Mouse (Mus musculus) limb, embryonic 14.5 days (tissue): ENCODE data around the gene Ccdc152. TPM values are rescaled to one million over a fixed set of nuclear protein-coding genes. Genes with fewer than 3 reads are reported as not detected.

Source experiments
- ATAC-seq: fragments of 200-750 bp; cut with Nextera tagmentation; 2 replicates; pipeline ENCODE4 v1.8.0; 2017; ENCODE audit warnings: low read depth, moderate number of reproducible peaks, moderate TSS enrichment; ENCODE audit not compliant: low FRiP score
- DNase-seq: peaks from one replicate; pipeline ENCODE4 v3.0.0-alpha.2; 2015; ENCODE audit warnings: low spot score
- H3K27ac ChIP-seq: fragments of 300-500 bp; sonication (generic); replicated peaks from 2 replicates; pipeline ENCODE4 v1.5.1; 2014; ENCODE audit warnings: low read depth, mild to moderate bottlenecking, low read length, moderate library complexity, mixed read lengths
- H3K27me3 ChIP-seq: fragments of 300-500 bp; sonication (generic); 2 replicates; pipeline ENCODE4 v1.6.1; 2014; ENCODE audit warnings: low read length, mixed read lengths; ENCODE audit not compliant: control insufficient read depth, insufficient read depth
- H3K36me3 ChIP-seq: fragments of 300-500 bp; sonication (generic); 2 replicates; pipeline ENCODE4 v1.6.1; 2014; ENCODE audit warnings: mild to moderate bottlenecking, low read length, moderate library complexity, mixed read lengths; ENCODE audit not compliant: control insufficient read depth, insufficient read depth
- H3K4me1 ChIP-seq: fragments of 300-500 bp; sonication (generic); 2 replicates; pipeline ENCODE4 v1.6.1; 2014; ENCODE audit warnings: antibody characterized with exemption, low read length, mixed read lengths; ENCODE audit not compliant: control insufficient read depth, insufficient read depth
- H3K4me2 ChIP-seq: fragments of 300-500 bp; sonication (generic); replicated peaks from 2 replicates; pipeline ENCODE4 v1.6.1; 2014; ENCODE audit warnings: low read depth, mild to moderate bottlenecking, low read length, moderate library complexity; ENCODE audit not compliant: severe bottlenecking
- H3K4me3 ChIP-seq: fragments of 300-500 bp; sonication (generic); replicated peaks from 2 replicates; pipeline ENCODE4 v1.5.1; 2014; ENCODE audit warnings: low read length
- H3K9ac ChIP-seq: fragments of 300-500 bp; sonication (generic); 2 replicates; pipeline ENCODE4 v1.6.1; 2014; ENCODE audit warnings: mild to moderate bottlenecking, low read depth, low read length, moderate library complexity; ENCODE audit not compliant: severe bottlenecking
- H3K9me3 ChIP-seq: fragments of 300-500 bp; sonication (generic); 2 replicates; pipeline ENCODE4 v1.6.1; 2016; ENCODE audit warnings: low read length; ENCODE audit not compliant: control insufficient read depth
- POLR2A ChIP-seq: fragments of 200-500 bp; IDR thresholded peaks from 2 replicates; pipeline ENCODE4 v1.8.0; 2012; ENCODE audit warnings: inconsistent platforms, mild to moderate bottlenecking, moderate library complexity, borderline replicate concordance; ENCODE audit not compliant: insufficient read depth, insufficient read length; ENCODE audit errors: extremely low read depth
- WGBS: fragments of 180-500 bp; shearing (Covaris S2); extraction: QIAGEN DNeasy Blood & Tissue Kit; methylation state at CpG from one replicate; pipeline ENCODE4 v1.1.7; 2014; 5-methylcytosine and 5-hydroxymethylcytosine counted together
- polyA plus RNA-seq, 2 experiments: library from polyadenylated mRNA; depleted of rRNA in 1 of 2; stranded (reverse) in 1 of 2; unstranded in 1 of 2; fragments of >200 nt; fragmentation: Nextera tagmentation in 1 of 2; extraction: Ambion mirVana in 1 of 2; gene quantifications; 2 replicates each; pipeline versions ENCODE4 v1.2.1 to v1.2.3; 2012 to 2014

Ccdc152 gene
- polyA plus RNA-seq, 2 experiments, result 0.77 TPM; not detected in 1

DNA sequence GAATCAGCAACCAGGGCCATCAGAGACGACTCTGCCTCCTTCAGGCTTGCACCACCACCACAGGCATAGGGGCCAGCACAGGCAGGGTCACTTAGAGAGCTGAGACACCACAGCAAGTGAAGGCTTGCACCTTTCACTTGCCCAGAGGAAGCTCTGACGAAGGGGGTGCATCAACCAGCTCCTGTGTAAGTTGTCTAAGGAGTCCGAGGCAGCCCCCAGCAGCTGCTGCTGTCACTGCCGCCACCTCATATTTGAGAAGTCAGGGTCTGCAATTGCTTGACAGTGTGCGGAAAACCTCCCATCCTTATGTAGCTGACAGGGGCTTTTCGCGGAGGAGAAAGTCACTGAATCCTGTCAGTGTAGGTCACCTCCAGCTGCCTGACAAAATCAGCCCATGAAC is 24.1 kb downstream of the Ccdc152 start:
- no peak overlapping the region for H3K4me3 ChIP-seq
- TF ChIP-seq POLR2A, result no peak
- DNase-seq, result no peak
- H3K9ac ChIP-seq, result no peak overlapping the region
- 72% methylated on average over 7 of the region's 7 CpGs for WGBS
- no peak for ATAC-seq
- H3K9me3 ChIP-seq, result no peaks in the 10 kb centered on the region
- no peaks in the 10 kb centered on the region for H3K4me1 ChIP-seq
- H3K27me3 ChIP-seq, result no peaks in the 10 kb centered on the region
- H3K4me2 ChIP-seq, result no peak overlapping the region
- H3K36me3 ChIP-seq, result peaks cover 7% of the 10 kb centered on the region; the same call in 1 of the 2 replicates
- H3K27ac ChIP-seq, result no peak overlapping the region

DNA sequence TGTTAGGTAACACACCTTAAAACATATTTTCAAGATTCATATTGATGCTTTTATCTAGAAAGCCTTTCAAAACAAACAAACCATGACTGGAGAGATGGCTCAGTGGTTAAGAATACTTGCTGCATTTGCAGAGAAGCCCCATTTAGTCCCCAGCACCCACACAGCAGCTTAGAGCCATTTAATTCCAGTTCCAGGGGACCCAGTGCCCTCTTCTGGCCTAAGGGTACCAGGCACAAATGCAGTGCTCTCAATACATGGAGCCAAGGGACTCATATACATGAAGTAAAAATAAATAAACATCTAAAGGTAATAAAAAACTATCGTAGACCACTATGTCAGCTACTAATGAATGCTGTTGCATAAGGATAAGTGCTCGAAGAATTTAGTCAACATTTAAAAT is 25.9 kb downstream of the Ccdc152 start:
- no peaks in the 10 kb centered on the region for H3K4me1 ChIP-seq
- no peaks in the 10 kb centered on the region for H3K27me3 ChIP-seq
- no peak for ATAC-seq
- no peak overlapping the region for H3K27ac ChIP-seq
- no peak overlapping the region for H3K9ac ChIP-seq
- H3K36me3 ChIP-seq, result peaks cover 7% of the 10 kb centered on the region; the same call in 1 of the 2 replicates
- no peak for TF ChIP-seq POLR2A
- H3K4me3 ChIP-seq, result no peak overlapping the region
- H3K9me3 ChIP-seq, result no peaks in the 10 kb centered on the region
- DNase-seq, result no peak
- no peak overlapping the region for H3K4me2 ChIP-seq
- WGBS, result 93% methylated on average over 2 of the region's 2 CpGs

GRCm38 (mm10) chr15:3273191-3273590 is 30.1 kb downstream of the Ccdc152 start:
- H3K27ac ChIP-seq, result no peak overlapping the region
- DNase-seq (no peak), ATAC-seq (no peak)
- H3K36me3 ChIP-seq, result 0 out of 2 replicates have a peak, but pooled peaks cover 7% of the 10 kb centered on the region
- H3K9me3 ChIP-seq, result no peaks in the 10 kb centered on the region
- TF ChIP-seq POLR2A, result no peak
- H3K4me3 ChIP-seq, result no peak overlapping the region
- WGBS, result 72% methylated on average over 1 of the region's 1 CpGs
- no peak overlapping the region for H3K4me2 ChIP-seq
- peaks cover 14% of the 10 kb centered on the region for H3K4me1 ChIP-seq
- H3K9ac ChIP-seq, result no peak overlapping the region
- no peaks in the 10 kb centered on the region for H3K27me3 ChIP-seq

GRCm38 (mm10) chr15:3271216-3271615 is 32.1 kb downstream of the Ccdc152 start:
- no peaks in the 10 kb centered on the region for H3K36me3 ChIP-seq
- H3K27ac ChIP-seq, result no peak overlapping the region
- H3K4me1 ChIP-seq, result peaks cover 14% of the 10 kb centered on the region
- no peaks in the 10 kb centered on the region for H3K9me3 ChIP-seq
- peak overlapping the region; percentile 54 for H3K4me2 ChIP-seq
- peak overlapping the region; percentile 42 for H3K4me3 ChIP-seq
- DNase-seq (no peak), ATAC-seq (peak; percentile 46; the same call in 1 of the 2 replicates)
- WGBS, result 26% methylated on average over 6 of the region's 6 CpGs
- TF ChIP-seq POLR2A, result no peak
- H3K27me3 ChIP-seq, result no peaks in the 10 kb centered on the region
- H3K9ac ChIP-seq, result peak overlapping the region; percentile 64; the same call in 1 of the 2 replicates

DNA sequence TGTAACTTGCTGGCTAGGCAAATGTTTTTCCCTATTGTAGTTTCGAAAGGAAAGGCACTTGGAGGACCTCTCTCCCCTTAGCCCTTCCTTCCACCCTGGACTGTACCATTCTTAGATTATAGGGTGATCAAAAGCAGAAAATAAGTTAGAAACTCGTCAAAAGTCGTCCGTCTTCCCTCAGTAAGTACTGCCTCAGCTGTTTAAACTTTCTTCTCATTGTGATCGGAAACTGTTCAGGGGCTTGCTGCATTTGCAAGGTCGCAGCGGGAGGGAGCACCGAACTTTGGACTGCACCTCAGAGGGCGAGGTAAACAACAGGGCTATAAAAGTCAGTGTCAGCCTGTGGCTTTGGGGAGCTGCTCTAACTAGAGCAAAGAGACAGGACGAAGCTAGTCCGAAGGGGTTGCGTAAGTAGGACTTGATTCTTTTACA is 32.7 kb downstream of the Ccdc152 start:
- peak; percentile 76; the same call in 1 of the 2 replicates for TF ChIP-seq POLR2A
- Histone ChIP-seq H3K36me3 (no peaks in the 10 kb centered on the region), H3K27ac (peak overlapping the region; percentile 87), H3K9me3 (no peaks in the 10 kb centered on the region), H3K9ac (peak overlapping the region; percentile 64), H3K27me3 (no peaks in the 10 kb centered on the region), H3K4me1 (peaks cover 14% of the 10 kb centered on the region), H3K4me3 (peak overlapping the region; percentile 42), H3K4me2 (peak overlapping the region; percentile 54)
- 2% methylated on average over 12 of the region's 12 CpGs for whole genome bisulfite sequencing
- peak; percentile 88 for ATAC-seq
- peak; percentile 69 for DNase-seq

DNA sequence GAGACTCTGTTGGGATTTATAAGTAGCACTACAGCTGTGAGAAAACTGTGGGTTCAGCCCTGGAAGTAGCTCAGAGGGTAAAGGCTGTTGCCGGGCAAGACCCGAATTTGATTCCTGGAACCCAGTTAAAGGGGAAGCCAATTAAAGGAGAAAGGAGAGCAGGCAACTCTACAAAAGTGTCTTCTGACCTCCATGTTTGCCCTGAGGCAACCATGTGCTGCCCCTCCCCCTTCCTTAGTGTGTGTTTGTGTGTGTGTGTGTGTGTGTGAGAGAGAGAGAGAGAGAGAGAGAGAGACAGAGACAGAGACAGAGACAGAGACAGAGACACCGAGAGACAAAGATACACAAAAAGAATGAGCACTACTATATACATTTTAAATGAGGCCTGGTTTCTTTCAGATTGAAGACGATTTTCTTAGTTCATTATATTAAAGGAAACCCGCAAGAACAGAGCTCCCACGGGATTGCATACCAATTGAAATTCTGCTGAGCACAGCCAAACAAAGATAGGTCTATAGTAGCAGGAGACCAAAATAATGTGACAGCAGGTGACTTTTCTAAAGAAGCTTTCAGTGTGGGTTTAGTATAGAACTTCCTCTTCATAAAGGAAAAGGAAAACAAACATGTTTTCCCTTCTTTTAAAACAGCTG is 33.2 kb downstream of the Ccdc152 start:
- DNase-seq, result peak; percentile 72
- 0 out of 2 replicates have a peak overlapping the region, but pooled peaks have one; percentile 64 for H3K9ac ChIP-seq

More for the DNA sequence above, 33.2 kb downstream of the Ccdc152 start:
- Histone ChIP-seq H3K27ac (peak overlapping the region; percentile 87), H3K27me3 (no peaks in the 10 kb centered on the region), H3K36me3 (no peaks in the 10 kb centered on the region), H3K9me3 (no peaks in the 10 kb centered on the region), H3K4me1 (peaks cover 14% of the 10 kb centered on the region), H3K4me3 (peak overlapping the region; percentile 42), H3K4me2 (peak overlapping the region; percentile 54)
- 13% methylated on average over 6 of the region's 6 CpGs for WGBS
- peak; percentile 39; the same call in 1 of the 2 replicates for ATAC-seq
- no peak for TF ChIP-seq POLR2A
